Mouse (Mus musculus): ENCODE data around the gene Idh2. TPM values are rescaled to one million over a fixed set of nuclear protein-coding genes. Genes with fewer than 3 reads are reported as not detected.
A peak's percentile ranks its signal among the peaks of the same experiment; 100 is the strongest.
"Not testable (repeated sequence)": the region's sequence is repeated elsewhere in the genome, so short reads cannot be mapped to it uniquely, and the experiment has no call there.

The Idh2 gene
- polyA plus RNA-seq, 1 experiment, result 310 TPM

GRCm38 (mm10) chr7:80134454-80135172 lies 19.4 kb upstream of the Idh2 start:
- Histone ChIP-seq H3K4me1 (ENCODE audit: control insufficient read depth, insufficient read depth, insufficient read length, low read length) (peaks cover under 1% of the 10 kb centered on the region), H3K27ac (replicated peaks; ENCODE audit: low read depth, low read length) (no peak overlapping the region; the same call in 1 of the 2 replicates), H3K4me3 (ENCODE audit: insufficient read depth, low read depth, low read length) (no peak overlapping the region)

GRCm38 (mm10) chr7:80132541-80132940 lies 17.3 kb upstream of the Idh2 start:
- no peak overlapping the region for H3K4me3 ChIP-seq (ENCODE audit: insufficient read depth, low read depth, low read length)
- peaks cover 3% of the 10 kb centered on the region for H3K4me1 ChIP-seq (ENCODE audit: control insufficient read depth, insufficient read depth, insufficient read length, low read length)
- no peak overlapping the region for H3K27ac ChIP-seq (replicated peaks; ENCODE audit: low read depth, low read length)

DNA sequence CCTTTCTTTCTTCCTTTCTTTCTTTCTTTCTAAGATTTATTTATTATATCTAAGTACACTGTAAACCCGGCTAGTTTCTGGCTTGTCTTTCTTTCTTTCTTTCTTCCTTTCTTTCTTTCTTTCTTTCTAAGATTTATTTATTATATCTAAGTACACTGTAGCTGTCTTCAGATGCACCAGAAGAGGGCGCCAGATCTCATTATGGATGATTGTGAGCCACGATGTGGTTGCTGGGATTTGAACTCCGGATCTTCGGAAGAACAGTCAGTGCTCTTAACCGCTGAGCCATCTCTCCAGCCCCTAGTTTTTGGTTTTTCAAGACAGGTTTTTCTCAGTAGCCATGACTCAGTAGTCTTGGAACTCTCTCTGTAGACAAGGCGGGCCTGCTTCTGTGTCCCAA lies 16.1 kb upstream of the Idh2 start:
- H3K27ac ChIP-seq (replicated peaks; ENCODE audit: low read depth, low read length), result 0 out of 2 replicates have a peak overlapping the region, but pooled peaks have one; percentile 91
- not testable (repeated sequence) for H3K4me3 ChIP-seq (ENCODE audit: insufficient read depth, low read depth, low read length); H3K4me1 ChIP-seq (ENCODE audit: control insufficient read depth, insufficient read depth, insufficient read length, low read length)

DNA sequence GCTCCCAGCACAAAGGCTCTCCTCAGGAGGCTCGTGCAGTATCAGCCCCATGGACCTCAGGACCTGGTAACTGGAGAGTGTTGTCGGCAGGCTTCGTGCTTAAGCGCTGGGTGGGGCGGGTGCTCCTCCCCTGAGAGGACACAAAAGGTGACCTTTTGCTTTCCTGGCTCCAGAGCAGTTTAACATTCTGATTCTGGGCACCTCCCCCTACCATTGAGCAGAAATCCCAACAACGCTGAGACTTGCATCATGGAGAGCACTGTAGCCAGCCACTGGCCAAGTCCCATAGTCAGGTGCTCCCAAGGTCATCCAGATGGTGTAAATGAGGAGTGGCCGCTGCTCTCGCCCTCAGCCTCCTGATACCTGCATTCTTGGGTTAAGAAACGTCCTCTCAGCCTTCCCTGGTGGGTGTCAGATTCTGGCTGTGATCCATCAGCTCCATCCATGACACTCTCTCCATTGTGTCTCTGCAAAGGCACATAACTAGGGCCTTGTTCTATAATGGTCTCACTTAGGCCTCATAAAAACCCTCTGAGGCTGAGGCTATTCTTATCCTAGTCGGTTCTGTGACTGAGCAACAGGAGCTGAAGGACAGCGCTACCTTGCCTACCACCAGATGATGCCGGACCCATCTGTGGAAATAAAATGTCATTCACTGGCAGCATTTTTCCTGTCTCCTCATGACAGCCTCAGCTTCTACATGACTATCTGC lies 15.3 kb upstream of the Idh2 start:
- Histone ChIP-seq H3K27ac (replicated peaks; ENCODE audit: low read depth, low read length) (peak overlapping the region; percentile 91), H3K4me3 (ENCODE audit: insufficient read depth, low read depth, low read length) (no peak overlapping the region)

GRCm38 (mm10) chr7:80129278-80129677 lies 14.1 kb upstream of the Idh2 start:
- no peak overlapping the region for H3K4me3 ChIP-seq (ENCODE audit: insufficient read depth, low read depth, low read length)
- peak overlapping the region; percentile 52 for H3K27ac ChIP-seq (replicated peaks; ENCODE audit: low read depth, low read length)
- peaks cover 3% of the 10 kb centered on the region for H3K4me1 ChIP-seq (ENCODE audit: control insufficient read depth, insufficient read depth, insufficient read length, low read length)

More for the DNA sequence above, 15.3 kb upstream of the Idh2 start:
- peaks cover 3% of the 10 kb centered on the region for H3K4me1 ChIP-seq (ENCODE audit: control insufficient read depth, insufficient read depth, insufficient read length, low read length)

GRCm38 (mm10) chr7:80123672-80124071 lies 8.5 kb upstream of the Idh2 start:
- Histone ChIP-seq H3K27ac (replicated peaks; ENCODE audit: low read depth, low read length) (no peak overlapping the region), H3K4me1 (ENCODE audit: control insufficient read depth, insufficient read depth, insufficient read length, low read length) (no peaks in the 10 kb centered on the region), H3K4me3 (ENCODE audit: insufficient read depth, low read depth, low read length) (no peak overlapping the region)

DNA sequence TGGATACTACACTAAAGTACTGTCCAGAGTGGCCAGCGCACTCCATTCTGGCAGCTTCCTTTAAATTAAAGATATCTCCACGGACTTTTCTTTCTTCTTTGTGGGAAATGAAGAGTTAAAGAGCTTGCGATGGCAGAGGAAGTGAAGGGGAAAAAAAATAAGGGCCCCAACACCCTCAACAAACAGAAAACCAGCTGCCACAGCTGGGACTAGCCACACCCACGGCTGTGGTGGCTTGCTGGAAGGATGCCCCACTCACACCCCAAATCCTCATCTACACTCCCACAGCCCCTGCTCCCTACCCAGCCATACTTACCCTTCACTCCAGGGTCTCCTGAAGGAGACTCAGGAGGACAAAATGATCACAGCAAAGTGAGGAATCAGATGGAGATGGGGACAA lies 7.9 kb upstream of the Idh2 start:
- no peaks in the 10 kb centered on the region for H3K4me1 ChIP-seq (ENCODE audit: control insufficient read depth, insufficient read depth, insufficient read length, low read length)
- H3K27ac ChIP-seq (replicated peaks; ENCODE audit: low read depth, low read length), result no peak overlapping the region
- no peak overlapping the region for H3K4me3 ChIP-seq (ENCODE audit: insufficient read depth, low read depth, low read length)

- 0 out of 2 replicates have a peak overlapping the region, but pooled peaks have one; percentile 24 for H3K27ac ChIP-seq (replicated peaks; ENCODE audit: low read depth, low read length)
- H3K4me1 ChIP-seq (ENCODE audit: control insufficient read depth, insufficient read depth, insufficient read length, low read length), result no peaks in the 10 kb centered on the region
- no peak overlapping the region for H3K4me3 ChIP-seq (ENCODE audit: insufficient read depth, low read depth, low read length)
Measured at GRCm38 (mm10) chr7:80121083-80121482, 5.9 kb upstream of the Idh2 start.

- Histone ChIP-seq H3K4me1 (ENCODE audit: control insufficient read depth, insufficient read depth, insufficient read length, low read length) (no peaks in the 10 kb centered on the region), H3K27ac (replicated peaks; ENCODE audit: low read depth, low read length) (no peak overlapping the region), H3K4me3 (ENCODE audit: insufficient read depth, low read depth, low read length) (no peak overlapping the region)
Measured at GRCm38 (mm10) chr7:80119198-80119597, 4.0 kb upstream of the Idh2 start.

- H3K4me1 ChIP-seq (ENCODE audit: control insufficient read depth, insufficient read depth, insufficient read length, low read length), result peaks cover 10% of the 10 kb centered on the region; the same call in 1 of the 2 replicates
- no peak overlapping the region for H3K27ac ChIP-seq (replicated peaks; ENCODE audit: low read depth, low read length)
- H3K4me3 ChIP-seq (ENCODE audit: insufficient read depth, low read depth, low read length), result no peak overlapping the region
Measured at GRCm38 (mm10) chr7:80116158-80116557, 966 bp upstream of the Idh2 start.

DNA sequence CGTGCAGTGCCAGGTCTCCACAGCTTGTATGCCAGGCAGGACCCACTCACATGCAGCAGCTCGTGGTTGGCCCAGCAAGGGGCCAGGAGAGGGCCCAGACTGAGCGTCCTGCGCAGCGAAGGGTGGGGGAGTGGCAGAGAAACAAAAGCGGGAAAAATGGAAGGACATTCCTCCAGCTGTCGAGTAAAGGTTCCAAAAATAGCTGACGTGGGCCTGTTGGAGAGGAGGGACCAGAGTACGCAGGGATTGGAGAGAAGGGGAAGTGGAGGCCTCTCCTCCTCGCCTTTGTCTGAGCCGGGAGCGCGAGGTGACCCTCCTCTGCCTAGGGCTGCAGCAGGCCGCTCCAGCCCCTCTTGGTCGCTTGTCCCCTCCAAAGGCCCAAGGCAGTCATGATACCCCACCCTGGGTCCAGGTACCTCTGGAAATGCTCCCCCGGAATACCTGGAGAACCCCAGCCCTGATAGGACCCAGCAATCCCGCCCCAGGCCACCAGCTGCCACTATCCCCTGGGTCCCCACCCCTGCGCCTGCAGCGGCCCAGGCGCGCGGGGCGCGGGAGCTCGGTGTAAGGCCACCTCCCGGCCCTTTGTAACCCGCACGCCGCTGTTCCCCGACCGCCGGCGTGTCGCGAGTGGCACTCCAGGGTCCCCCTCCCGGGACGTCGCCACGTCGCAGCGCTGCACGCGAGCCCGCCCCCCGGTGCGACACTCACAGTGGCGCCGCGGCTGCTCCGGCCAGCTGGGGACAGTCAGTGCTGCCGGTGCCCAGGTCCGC lies 555 bp downstream of the Idh2 start:
- peak overlapping the region; percentile 77 for H3K27ac ChIP-seq (replicated peaks; ENCODE audit: low read depth, low read length)
- H3K4me3 ChIP-seq (ENCODE audit: insufficient read depth, low read depth, low read length), result peak overlapping the region; percentile 85
- H3K4me1 ChIP-seq (ENCODE audit: control insufficient read depth, insufficient read depth, insufficient read length, low read length), result peaks cover 15% of the 10 kb centered on the region

- H3K27ac ChIP-seq (replicated peaks; ENCODE audit: low read depth, low read length), result peak overlapping the region; percentile 77
- H3K4me1 ChIP-seq (ENCODE audit: control insufficient read depth, insufficient read depth, insufficient read length, low read length), result peaks cover 19% of the 10 kb centered on the region
- peak overlapping the region; percentile 85 for H3K4me3 ChIP-seq (ENCODE audit: insufficient read depth, low read depth, low read length)
Measured at GRCm38 (mm10) chr7:80113989-80114388, 1.2 kb downstream of the Idh2 start.

DNA sequence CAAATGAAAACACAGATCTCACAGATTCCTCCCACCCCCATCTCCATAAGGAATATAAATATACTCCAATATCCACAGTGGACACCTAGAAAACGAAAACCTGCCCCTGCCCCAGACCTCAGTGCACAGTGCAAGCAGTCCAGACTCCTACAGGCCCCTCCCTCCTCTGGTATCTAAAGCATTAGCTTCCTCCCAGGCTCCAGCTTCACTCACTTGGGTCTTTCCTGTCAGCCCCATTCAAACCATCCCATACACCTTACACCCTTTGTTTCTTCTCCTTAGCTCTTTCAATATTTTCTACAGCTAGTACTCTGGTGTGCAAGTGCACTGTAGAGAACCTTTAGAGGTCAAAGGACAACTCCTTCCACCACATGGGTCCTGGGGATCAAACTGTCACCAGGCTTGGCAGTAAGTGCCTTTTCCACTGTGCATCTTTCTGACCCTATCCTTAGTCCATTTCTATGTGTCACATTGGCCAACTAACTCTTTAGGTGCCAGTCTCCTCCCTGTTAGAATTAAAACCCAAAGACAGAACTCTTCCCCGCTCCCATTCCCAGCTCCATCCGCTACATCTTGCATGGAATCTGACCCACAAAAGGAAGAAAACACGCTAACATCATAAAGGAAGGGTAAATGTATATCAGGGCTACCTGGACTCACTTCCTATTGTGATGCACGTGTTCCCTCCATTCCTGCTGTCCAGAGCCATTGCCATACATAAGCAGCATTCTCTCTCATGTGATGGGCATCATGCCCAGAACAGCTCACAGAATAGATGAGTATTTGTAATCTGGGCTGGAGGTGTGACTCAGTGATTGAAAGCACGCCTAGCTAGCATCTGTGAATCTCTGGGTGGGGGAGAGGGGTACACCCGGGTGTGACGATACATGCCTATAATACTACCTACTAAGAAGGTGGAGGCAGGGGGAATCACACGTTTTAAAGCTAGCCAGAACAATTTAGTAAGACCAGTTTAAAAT lies 3.8 kb downstream of the Idh2 start:
- Histone ChIP-seq H3K27ac (replicated peaks; ENCODE audit: low read depth, low read length) (peak overlapping the region; percentile 2; the same call in 1 of the 2 replicates), H3K4me3 (ENCODE audit: insufficient read depth, low read depth, low read length) (no peak overlapping the region), H3K4me1 (ENCODE audit: control insufficient read depth, insufficient read depth, insufficient read length, low read length) (peaks cover 21% of the 10 kb centered on the region)

DNA sequence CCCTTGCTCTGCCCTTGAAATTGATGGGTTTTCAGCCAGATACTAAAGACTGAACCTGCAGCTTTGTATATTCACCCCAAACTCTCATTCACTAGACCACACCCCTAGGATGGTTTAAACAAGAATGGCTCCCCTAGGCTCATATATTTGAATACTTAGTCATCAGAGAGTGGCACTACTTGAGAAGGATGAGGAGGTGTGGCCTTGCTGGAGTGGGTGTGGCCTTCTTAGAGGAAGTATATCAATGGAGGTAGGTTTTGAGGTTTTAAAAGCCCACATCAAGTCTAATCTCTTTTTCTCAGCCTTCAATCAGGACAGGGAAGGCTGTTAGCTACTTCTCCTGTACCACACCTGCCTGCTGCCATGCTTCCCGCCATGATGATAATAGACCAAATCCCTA lies 8.8 kb downstream of the Idh2 start:
- Histone ChIP-seq H3K4me3 (ENCODE audit: insufficient read depth, low read depth, low read length) (no peak overlapping the region), H3K4me1 (ENCODE audit: control insufficient read depth, insufficient read depth, insufficient read length, low read length) (peaks cover 25% of the 10 kb centered on the region), H3K27ac (replicated peaks; ENCODE audit: low read depth, low read length) (peak overlapping the region; percentile 94)

All from brown adipose tissue, adult 24 weeks (tissue).